Mouse (Mus musculus): ENCODE measurements at regions not wholly inside any gene's neighbourhood (a gene's known extent, or its start where the extent isn't known, plus 50 kb on each side); places are given as distances from the start of the nearest gene placed in this dataset.

- TF ChIP-seq CTCF (conservative IDR thresholded peaks at IDR 0.05; ENCODE audit: low read length) (no peak), NANOG (IDR thresholded peaks at IDR 0.05; ENCODE audit: borderline replicate concordance, low read length) (no peak), POU5F1 (IDR thresholded peaks at IDR 0.05; ENCODE audit: borderline replicate concordance, low read length) (no peak)
Observed at GRCm38 (mm10) chr14:25244841-25245240, 214.1 kb upstream of the Zmiz1 start.
